Mouse (Mus musculus): ENCODE measurements at regions not wholly inside any gene's neighbourhood (a gene's known extent, or its start where the extent isn't known, plus 50 kb on each side); places are given as distances from the start of the nearest gene placed in this dataset.
A peak's percentile ranks its signal among the peaks of the same experiment; 100 is the strongest.

GRCm38 (mm10) chr1:130309746-130310145 is 113.1 kb downstream of the Cd55b start:
- DNase-seq (ENCODE audit: low spot score in 2 of 2) = no peak

GRCm38 (mm10) chr1:130301828-130302386 is 120.9 kb downstream of the Cd55b start:
- DNase-seq (ENCODE audit: low spot score in 2 of 2) = no peak

DNA sequence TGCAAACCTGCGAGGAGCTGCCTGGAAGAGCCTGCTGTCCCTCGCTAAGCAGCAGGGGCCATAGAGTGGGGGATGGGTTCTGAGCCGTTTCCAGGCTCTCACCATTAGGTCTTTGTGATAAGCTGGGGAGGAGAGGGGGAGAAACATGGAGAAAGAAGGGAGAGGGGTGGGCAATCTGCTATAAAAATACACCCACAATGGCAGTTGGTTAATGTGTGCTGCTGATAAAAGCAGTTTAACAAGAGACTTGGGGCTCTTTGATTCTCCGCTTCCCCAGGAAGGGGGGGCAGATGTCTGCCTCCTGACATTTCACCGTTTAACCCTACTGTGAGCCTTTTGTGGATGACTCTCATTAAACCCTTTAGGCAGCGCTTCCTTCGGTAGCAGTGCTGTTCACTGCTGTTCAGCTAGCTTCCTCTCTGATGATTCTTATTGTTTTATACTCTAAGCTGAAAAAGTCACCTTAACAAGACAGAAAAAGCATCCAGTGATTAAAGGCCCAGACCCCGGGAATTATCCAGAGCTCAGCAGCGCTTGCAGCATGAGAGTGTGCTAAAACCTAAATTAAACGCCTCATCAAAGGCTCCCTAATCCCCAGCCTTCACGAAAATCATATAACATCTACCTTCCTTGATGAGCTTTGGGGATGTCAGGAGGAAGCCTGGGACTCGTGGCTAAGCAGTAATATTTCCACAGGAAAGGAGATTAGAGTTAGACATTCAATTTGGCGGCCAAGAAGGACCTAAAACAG is 122.6 kb downstream of the Cd55b start:
- peak; percentile 10 to 23 for DNase-seq (ENCODE audit: low spot score in 2 of 2)

DNA sequence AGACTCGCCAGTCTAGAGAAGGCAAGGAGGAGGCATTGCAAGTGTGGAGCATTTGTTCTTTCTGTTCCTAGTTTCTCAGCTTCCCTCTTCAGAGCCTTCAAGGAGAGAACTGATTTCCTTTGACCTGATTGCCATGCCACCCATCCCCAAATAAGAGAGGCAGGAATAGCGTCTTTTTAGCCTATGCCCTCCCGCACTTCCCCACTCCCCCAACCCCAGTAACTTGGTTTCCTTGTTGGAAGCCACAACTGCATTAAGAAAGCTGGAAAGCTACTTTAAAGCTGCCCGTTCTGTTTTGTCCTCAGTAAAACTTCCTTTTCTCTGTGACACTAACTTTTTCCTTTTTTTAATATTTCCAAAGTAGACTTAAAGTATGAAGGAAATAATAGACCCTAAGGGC is 123.2 kb downstream of the Cd55b start:
- DNase-seq (ENCODE audit: low spot score in 2 of 2) = no peak

- DNase-seq (ENCODE audit: low spot score in 2 of 2) = no peak
Observed at GRCm38 (mm10) chr1:130299069-130299468, 123.7 kb downstream of the Cd55b start.

DNA sequence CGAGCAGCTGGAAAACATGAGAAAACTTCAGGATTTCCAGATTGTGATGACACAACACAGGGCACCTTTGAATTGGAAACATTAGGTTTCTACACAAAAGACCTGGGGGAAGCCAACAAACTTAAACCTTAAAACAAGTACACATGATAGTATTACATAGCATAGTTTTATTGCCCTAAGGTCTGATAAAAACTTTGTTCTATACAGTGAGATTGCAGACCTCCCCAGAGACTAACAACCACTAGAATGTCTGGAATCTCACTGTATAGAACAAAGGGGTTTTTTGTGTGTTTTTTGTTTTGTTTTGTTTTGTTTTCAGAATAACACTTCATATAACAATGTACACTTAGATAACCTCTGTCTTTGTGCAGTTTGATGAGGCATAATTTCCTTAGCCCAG is 124.2 kb downstream of the Cd55b start:
- DNase-seq (ENCODE audit: low spot score in 2 of 2) = no peak

DNA sequence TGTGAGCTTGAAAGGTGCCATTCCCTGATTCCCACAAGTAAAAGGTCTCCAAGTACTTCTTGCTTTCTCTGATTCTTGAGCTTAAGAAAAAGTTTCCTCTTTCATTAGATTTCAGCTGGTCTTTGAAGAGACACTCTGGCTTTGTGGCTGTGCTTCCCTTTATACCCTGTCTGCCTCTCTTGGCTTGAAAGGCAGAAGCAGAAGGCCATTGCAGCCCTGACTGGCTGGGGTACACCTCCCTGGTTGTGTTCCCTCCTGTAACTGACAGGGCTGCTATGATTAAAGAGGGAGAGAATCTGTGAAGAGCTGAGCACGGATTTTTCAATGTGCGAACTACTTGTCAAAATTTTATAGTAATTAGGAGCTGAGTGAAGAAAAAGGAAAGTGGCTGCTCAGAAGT is 125.3 kb downstream of the Cd55b start:
- no peak for DNase-seq (ENCODE audit: low spot score in 2 of 2)

- no peak for DNase-seq (ENCODE audit: low spot score in 2 of 2)
Observed at GRCm38 (mm10) chr1:130285882-130286281, 136.9 kb downstream of the Cd55b start.

DNA sequence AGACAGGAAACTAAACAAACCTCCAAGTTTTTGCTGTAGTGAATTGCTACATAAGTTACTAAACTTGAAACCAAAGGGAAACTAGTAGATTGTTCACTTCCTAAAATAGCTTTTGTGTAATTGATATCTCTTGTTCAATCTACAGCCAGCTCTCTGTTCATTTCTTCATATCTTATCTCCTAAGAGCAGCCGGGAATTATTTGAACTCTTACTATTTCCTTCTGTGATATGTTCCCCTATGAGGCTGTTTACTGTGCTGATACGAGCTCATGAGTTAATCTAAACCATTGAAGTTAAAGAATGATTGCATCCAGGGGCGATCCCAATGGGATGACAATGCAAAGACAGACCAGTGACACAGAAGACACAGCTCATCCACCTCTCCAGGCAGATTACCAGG is 140.7 kb downstream of the Cd55b start:
- no peak for DNase-seq (ENCODE audit: low spot score in 2 of 2)

DNA sequence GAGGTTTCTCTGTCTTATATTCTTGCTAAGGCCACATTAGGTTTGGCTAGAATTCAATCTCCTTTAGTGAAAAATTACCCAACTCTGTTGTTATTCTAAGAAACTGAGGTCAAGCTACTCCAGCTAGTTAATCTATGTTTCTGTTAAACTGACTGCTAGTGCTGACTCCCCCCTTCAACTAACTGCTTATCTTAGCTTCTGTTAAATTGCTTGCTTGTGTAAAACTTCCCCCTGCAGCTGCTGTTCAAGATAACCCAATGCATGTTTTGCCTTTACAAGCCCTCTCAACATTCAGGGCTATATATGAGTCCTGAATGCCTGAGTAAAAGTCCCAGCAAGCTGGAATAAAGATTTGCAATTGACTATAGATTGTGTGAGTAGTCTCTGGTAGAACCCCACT is 143.6 kb downstream of the Cd55b start:
- no peak for DNase-seq (ENCODE audit: low spot score in 2 of 2)

DNA sequence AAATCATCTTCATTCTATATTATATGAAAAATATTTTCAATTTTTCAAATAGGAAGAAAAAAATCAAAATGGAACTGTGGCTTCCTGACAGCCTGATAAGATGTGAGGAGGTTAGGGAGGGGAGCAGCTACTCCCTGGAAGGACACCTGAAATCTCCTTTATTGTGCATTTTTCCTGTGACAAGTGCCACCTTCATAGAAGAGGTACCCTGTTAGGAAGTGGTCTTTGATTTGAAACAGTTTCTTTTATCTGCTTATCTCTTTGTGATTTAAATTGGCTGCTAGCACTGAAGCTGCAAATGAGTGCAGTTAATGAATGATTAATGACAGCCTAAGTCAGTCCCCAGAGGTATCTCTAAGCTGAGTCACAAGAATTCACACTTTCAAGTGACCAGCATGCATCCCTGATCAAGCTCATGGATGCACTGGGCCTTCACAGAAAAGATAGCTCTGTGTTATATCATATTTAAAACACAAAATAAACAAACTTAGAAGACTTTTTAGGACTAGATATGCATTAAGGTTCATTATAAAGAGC is 144.7 kb downstream of the Cd55b start:
- no peak for DNase-seq (ENCODE audit: low spot score in 2 of 2)

- DNase-seq (ENCODE audit: low spot score in 2 of 2) = no peak
Observed at GRCm38 (mm10) chr1:130276885-130277284, 145.9 kb downstream of the Cd55b start.

GRCm38 (mm10) chr1:130276005-130276404 is 146.8 kb downstream of the Cd55b start:
- no peak for DNase-seq (ENCODE audit: low spot score in 2 of 2)

DNA sequence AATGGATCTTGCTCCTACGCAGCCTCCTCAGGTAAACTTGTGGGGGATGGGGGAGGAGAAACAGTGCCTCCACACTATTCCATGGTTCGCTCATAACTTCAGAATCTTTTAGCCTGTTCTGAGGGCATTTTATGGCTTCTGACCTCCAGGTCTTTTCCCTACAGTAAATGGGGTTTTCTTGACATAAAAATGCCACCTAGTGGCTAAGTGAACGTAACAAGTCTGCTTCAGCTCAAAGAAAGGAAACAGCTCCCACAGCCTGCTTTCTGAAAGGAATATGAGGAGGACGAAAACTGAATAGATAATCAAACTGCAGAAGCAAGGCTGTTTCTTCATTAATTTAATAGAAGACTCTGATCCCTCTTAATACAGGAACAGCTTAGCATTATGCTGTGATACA is 148.3 kb downstream of the Cd55b start:
- no peak for DNase-seq (ENCODE audit: low spot score in 2 of 2)

DNA sequence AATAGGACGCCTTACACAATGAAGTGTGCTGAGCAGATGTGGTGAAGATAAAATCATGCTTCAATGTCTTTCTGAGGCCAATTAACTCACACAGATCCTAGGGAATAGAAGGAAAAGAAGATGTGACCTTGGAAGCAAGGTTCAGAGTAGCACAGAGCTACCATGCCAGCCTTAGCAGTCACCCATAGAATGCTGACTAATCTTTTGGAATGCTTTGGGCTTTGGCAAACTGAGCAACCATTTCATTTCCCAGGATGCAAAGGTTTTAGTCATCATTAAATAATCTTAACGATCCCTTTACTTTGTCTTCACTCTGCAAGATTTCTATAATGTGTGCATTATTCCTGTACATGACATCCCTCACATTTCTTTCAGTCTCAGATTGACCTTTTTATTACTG is 152.4 kb downstream of the Cd55b start:
- no peak for DNase-seq (ENCODE audit: low spot score in 2 of 2)
